Mouse (Mus musculus) megakaryocyte-erythroid progenitor cell, adult 5-6 weeks (primary cell): ENCODE results near the gene Rnf40. TPM values are rescaled to one million over a fixed set of nuclear protein-coding genes. Genes with fewer than 3 reads are reported as not detected.
"Not testable (repeated sequence)": the region's sequence is repeated elsewhere in the genome, so short reads cannot be mapped to it uniquely, and the experiment has no call there.

Experiments
- ATAC-seq: replicated peaks from 2 replicates; pipeline ENCODE4 v1.8.0; 2016; ENCODE audit warnings: mild to moderate bottlenecking, inconsistent platforms; ENCODE audit not compliant: severe bottlenecking, poor library complexity, low FRiP score, low TSS enrichment
- total RNA-seq, 2 experiments: library from RNA; stranded (forward) in 1 of 2; stranded (reverse) in 1 of 2; fragments of 200-1000, 215-1000 nt in 1 of 2; fragments of >200 nt in 1 of 2; fragmentation: Nextera tagmentation in 1 of 2; gene quantifications; 2 replicates each; pipeline ENCODE4 v1.2.3; 2014 to 2017

The Rnf40 gene
- total RNA-seq, 2 experiments from 2014 or later: 35.1 to 45.6 TPM

- ATAC-seq: no peak
Measured at GRCm38 (mm10) chr7:127600612-127601011, 12.0 kb downstream of the Rnf40 start.

- peak; percentile 32; the same call in 1 of the 2 replicates for ATAC-seq
Measured at GRCm38 (mm10) chr7:127601735-127602134, 13.2 kb downstream of the Rnf40 start.

GRCm38 (mm10) chr7:127602903-127603302 is 14.3 kb downstream of the Rnf40 start:
- ATAC-seq: no peak

- no peak for ATAC-seq
Measured at GRCm38 (mm10) chr7:127604256-127604655, 15.7 kb downstream of the Rnf40 start.

GRCm38 (mm10) chr7:127607150-127607549 is 18.6 kb downstream of the Rnf40 start:
- no peak for ATAC-seq

GRCm38 (mm10) chr7:127611011-127611410 is 22.4 kb downstream of the Rnf40 start:
- no peak for ATAC-seq

GRCm38 (mm10) chr7:127611561-127611960 is 23.0 kb downstream of the Rnf40 start:
- no peak for ATAC-seq

GRCm38 (mm10) chr7:127613501-127613900 is 24.9 kb downstream of the Rnf40 start:
- ATAC-seq: no peak

- no peak for ATAC-seq
Measured at GRCm38 (mm10) chr7:127614091-127614490, 25.5 kb downstream of the Rnf40 start.

GRCm38 (mm10) chr7:127614511-127614890 is 25.9 kb downstream of the Rnf40 start:
- peak; percentile 38; the same call in 1 of the 2 replicates for ATAC-seq

GRCm38 (mm10) chr7:127614891-127615843 is 26.6 kb downstream of the Rnf40 start, which contains the start of gene Zfp629:
Zfp629 (minus strand) TSS chr7:127615797.
- peak; percentile 32 for ATAC-seq

- ATAC-seq: no peak
Measured at GRCm38 (mm10) chr7:127616336-127616735, 27.8 kb downstream of the Rnf40 start.

GRCm38 (mm10) chr7:127616881-127617280 is 28.3 kb downstream of the Rnf40 start:
- no peak for ATAC-seq

GRCm38 (mm10) chr7:127617962-127618361 is 29.4 kb downstream of the Rnf40 start:
- no peak for ATAC-seq

GRCm38 (mm10) chr7:127618402-127618801 is 29.8 kb downstream of the Rnf40 start:
- ATAC-seq: not testable (repeated sequence)

GRCm38 (mm10) chr7:127626039-127626438 is 37.5 kb downstream of the Rnf40 start:
- ATAC-seq: no peak; the same call in 1 of the 2 replicates

- ATAC-seq: peak; percentile 100
Measured at GRCm38 (mm10) chr7:127626471-127626870, 37.9 kb downstream of the Rnf40 start.

- no peak for ATAC-seq
Measured at GRCm38 (mm10) chr7:127628646-127629045, 40.1 kb downstream of the Rnf40 start.

GRCm38 (mm10) chr7:127631416-127631815 is 42.8 kb downstream of the Rnf40 start:
- no peak for ATAC-seq

GRCm38 (mm10) chr7:127636963-127637362 is 48.4 kb downstream of the Rnf40 start:
- 0 out of 2 replicates have a peak, but pooled peaks have one; percentile 50 for ATAC-seq

- no peak for ATAC-seq
Measured at GRCm38 (mm10) chr7:127641260-127641659, 52.7 kb downstream of the Rnf40 start.
